Mouse (Mus musculus) stomach, postnatal 0 days (tissue): ENCODE results near the gene Fmr1nb. TPM values are rescaled to one million over a fixed set of nuclear protein-coding genes. Genes with fewer than 3 reads are reported as not detected.
"Not testable (repeated sequence)": the region's sequence is repeated elsewhere in the genome, so short reads cannot be mapped to it uniquely, and the experiment has no call there.

Source experiments
- ATAC-seq: fragments of 200-750 bp; cut with Nextera tagmentation; 2 replicates; pipeline ENCODE4 v1.8.0; 2017; ENCODE audit not compliant: low FRiP score, low TSS enrichment
- DNase-seq: peaks from one replicate; pipeline ENCODE4 v3.0.0-alpha.2; 2016; ENCODE audit warnings: low spot score
- H3K27ac ChIP-seq: fragments of 300-500 bp; sonication (generic); replicated peaks from 2 replicates; pipeline ENCODE4 v1.5.1; 2014; ENCODE audit warnings: mild to moderate bottlenecking, control low read depth
- H3K27me3 ChIP-seq: fragments of 300-500 bp; sonication (generic); 2 replicates; pipeline ENCODE4 v1.6.1; 2014; ENCODE audit warnings: low read length; ENCODE audit not compliant: control insufficient read depth, insufficient read depth
- H3K36me3 ChIP-seq: fragments of 300-500 bp; sonication (generic); 2 replicates; pipeline ENCODE4 v1.6.1; 2014; ENCODE audit warnings: low read length, mixed read lengths; ENCODE audit not compliant: control insufficient read depth, insufficient read depth
- H3K4me1 ChIP-seq: fragments of 300-500 bp; sonication (generic); replicated peaks from 2 replicates; pipeline ENCODE4 v1.6.1; 2014; ENCODE audit warnings: antibody characterized with exemption; ENCODE audit not compliant: control insufficient read depth, insufficient read depth
- H3K4me2 ChIP-seq: fragments of 300-500 bp; sonication (generic); replicated peaks from 2 replicates; pipeline ENCODE4 v1.6.1; 2014; ENCODE audit warnings: low read depth, mild to moderate bottlenecking, control low read depth, moderate library complexity
- H3K4me3 ChIP-seq: fragments of 300-500 bp; sonication (generic); 2 replicates; pipeline ENCODE4 v1.5.1; 2014; ENCODE audit warnings: low read depth, low read length, control low read depth
- H3K9ac ChIP-seq: fragments of 300-500 bp; sonication (generic); 2 replicates; pipeline ENCODE4 v1.6.1; 2014; ENCODE audit warnings: mild to moderate bottlenecking, low read length, control low read depth, mixed read lengths
- H3K9me3 ChIP-seq: fragments of 300-500 bp; sonication (generic); 2 replicates; pipeline ENCODE4 v1.6.1; 2016; ENCODE audit warnings: low read length; ENCODE audit not compliant: control insufficient read depth
- CTCF ChIP-seq: IDR thresholded peaks from 2 replicates; pipeline ENCODE4 v1.5.1; 2016; ENCODE audit warnings: antibody characterized with exemption, low read depth, mild to moderate bottlenecking, moderate library complexity
- EP300 ChIP-seq: optimal IDR thresholded peaks from 2 replicates; pipeline ENCODE3; 2016; ENCODE audit warnings: antibody characterized with exemption
- WGBS: fragments of 180-500 bp; shearing (Covaris S2); extraction: QIAGEN DNeasy Blood & Tissue Kit; methylation state at CpG from one replicate; pipeline ENCODE4 v1.1.7; 2014; 5-methylcytosine and 5-hydroxymethylcytosine counted together
- polyA plus RNA-seq: library from polyadenylated mRNA; unstranded; fragments of >200 nt; fragmentation: Nextera tagmentation; extraction: Ambion mirVana; gene quantifications from 2 replicates; pipeline ENCODE4 v1.2.1, GENCODE M21; 2015

Gene Fmr1nb
- 0.36 TPM in 1 of 2 replicates, not detected in the other for polyA plus RNA-seq

DNA sequence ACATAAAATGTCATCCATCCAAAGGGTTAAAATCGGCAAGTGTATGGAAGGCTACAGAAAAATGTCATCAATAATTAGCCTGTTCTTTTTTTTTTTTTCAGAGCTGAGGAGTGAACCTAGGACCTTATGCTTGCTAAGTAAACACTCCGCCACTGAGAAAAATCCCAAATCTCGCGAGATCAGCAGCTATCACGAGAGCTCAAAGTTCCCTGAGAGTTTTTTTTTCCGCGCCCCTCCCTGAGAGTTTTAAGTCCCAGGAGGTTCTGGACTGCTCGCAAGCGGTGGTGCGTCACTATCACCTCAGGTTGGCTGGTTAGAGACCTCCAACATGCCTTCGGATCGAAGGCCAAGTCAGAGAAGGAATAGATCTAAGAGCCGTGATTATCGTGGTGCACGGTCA, at the start of gene Fmr1nb:
TSS of gene Fmr1nb (plus strand) at position 234 of the 400 bp plus-strand sequence.
- Histone ChIP-seq H3K4me1 (no peaks in the 10 kb centered on the region), H3K9me3 (no peaks in the 10 kb centered on the region), H3K27me3 (no peaks in the 10 kb centered on the region), H3K4me3 (no peak within 1 kb of the TSS), H3K27ac (no peak within 1 kb of the TSS), H3K4me2 (no peak within 1 kb of the TSS), H3K36me3 (no peaks in the 10 kb centered on the region), H3K9ac (no peak within 1 kb of the TSS)
- ATAC-seq (no peak), DNase-seq (no peak)
- 84% methylated on average over 15 of the region's 15 CpGs for WGBS
- TF ChIP-seq EP300 (no peak), CTCF (no peak)

DNA sequence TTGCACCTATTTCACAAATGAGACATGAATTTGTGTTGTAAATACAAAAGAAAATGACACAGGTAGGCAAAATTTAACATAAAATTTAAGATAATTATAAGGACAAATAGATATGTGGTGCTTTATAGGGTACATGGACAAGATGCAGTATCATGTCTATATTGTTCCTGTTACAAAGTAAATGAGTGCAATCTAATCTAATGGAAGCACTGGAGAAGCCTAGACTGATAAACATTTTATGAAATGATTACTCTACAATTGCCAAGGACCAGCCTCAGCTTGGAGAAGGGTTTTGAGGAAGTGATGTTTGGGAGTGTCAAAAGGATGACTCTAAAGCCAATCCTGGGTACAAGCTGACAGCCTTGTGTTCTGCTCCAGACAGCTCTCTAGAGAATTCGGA, 24.7 kb upstream of the Fmr1nb start:
- 63% methylated on average over 1 of the region's 1 CpGs for WGBS
- TF ChIP-seq EP300 (no peak), CTCF (no peak)
- Histone ChIP-seq H3K36me3 (no peaks in the 10 kb centered on the region), H3K9ac (no peak overlapping the region), H3K27ac (no peak overlapping the region), H3K4me1 (no peaks in the 10 kb centered on the region), H3K9me3 (no peaks in the 10 kb centered on the region), H3K27me3 (no peaks in the 10 kb centered on the region), H3K4me3 (no peak overlapping the region), H3K4me2 (no peak overlapping the region)
- ATAC-seq (no peak), DNase-seq (no peak)

DNA sequence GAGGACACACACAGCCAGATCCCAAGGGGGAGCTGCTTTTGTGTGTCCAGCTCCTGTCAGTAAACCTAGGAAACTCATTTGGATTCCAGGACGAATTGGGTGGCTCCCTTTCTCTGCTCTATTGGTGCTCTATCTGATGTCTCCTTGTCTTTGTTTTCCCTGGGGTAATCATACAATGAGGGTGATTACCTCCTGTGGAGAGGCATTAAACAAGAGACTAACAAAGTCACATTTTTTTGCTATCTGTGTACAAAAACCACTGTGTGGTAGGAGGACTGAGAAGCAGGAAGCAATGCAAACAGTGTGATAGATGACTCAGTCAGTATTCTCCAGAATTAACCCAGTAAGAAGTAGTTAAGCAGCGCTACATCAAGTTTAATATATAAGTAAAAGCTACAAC, 21.6 kb upstream of the Fmr1nb start:
- Histone ChIP-seq H3K4me1 (no peaks in the 10 kb centered on the region), H3K27ac (no peak overlapping the region), H3K4me2 (no peak overlapping the region), H3K4me3 (no peak overlapping the region), H3K9me3 (no peaks in the 10 kb centered on the region), H3K9ac (no peak overlapping the region), H3K27me3 (no peaks in the 10 kb centered on the region), H3K36me3 (no peaks in the 10 kb centered on the region)
- 40% methylated on average over 2 of the region's 2 CpGs for WGBS
- ATAC-seq (no peak), DNase-seq (no peak)
- no peak for TF ChIP-seq EP300
- no peak for TF ChIP-seq CTCF

DNA sequence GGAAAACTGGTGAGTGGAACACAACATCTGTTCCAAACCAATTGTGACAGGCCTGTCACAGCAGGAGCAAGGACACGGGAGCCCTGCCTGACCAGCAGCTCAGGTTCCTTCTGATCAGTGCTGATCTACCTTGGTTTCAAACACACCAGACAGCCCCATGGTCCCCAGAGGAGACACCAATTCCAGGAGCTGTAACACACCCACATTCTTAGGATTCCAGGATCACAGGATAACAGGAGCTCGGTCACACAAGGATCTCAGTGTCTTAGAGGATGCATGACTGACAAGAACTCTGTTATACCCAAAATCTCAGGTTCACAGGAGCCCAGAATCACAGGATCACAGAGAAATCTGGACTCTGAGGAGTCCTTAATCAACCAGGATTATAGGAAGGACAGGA, 58.8 kb downstream of the Fmr1nb start:
- H3K9ac ChIP-seq, DNase-seq, H3K4me3 ChIP-seq, H3K4me1 ChIP-seq, H3K9me3 ChIP-seq, H3K36me3 ChIP-seq, H3K27ac ChIP-seq, ATAC-seq, H3K27me3 ChIP-seq: not testable (repeated sequence)
- peak overlapping the region; percentile 32; the same call in 1 of the 2 replicates for H3K4me2 ChIP-seq
- WGBS: 26% methylated on average over 2 of the region's 2 CpGs

DNA sequence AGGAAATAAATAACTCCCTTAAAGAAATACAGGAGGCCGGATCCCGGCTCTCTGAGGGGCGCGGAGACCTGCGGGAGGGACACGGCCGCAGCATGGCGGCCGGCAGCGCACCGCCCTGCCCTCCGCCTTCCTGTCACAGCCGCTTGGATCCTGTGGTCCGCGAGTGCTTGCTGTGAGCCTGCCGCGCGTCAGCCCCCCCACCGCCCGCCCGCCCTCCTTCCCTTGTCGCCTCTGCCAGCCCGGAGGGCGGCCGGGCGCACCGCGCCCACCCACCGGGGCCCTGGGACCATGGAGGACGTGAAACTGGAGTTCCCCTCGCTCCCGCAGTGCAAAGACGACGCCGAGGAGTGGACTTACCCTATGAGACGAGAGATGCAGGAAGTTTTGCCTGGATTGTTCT, 59.4 kb downstream of the Fmr1nb start, which contains the start of gene Gm14698:
TSS of gene Gm14698 (plus strand) at position 35 of the 400 bp plus-strand sequence.
- H3K4me2 ChIP-seq: peak within 1 kb of the TSS; percentile 32; the same call in 1 of the 2 replicates
- H3K9me3 ChIP-seq, DNase-seq, H3K36me3 ChIP-seq, H3K27me3 ChIP-seq, ATAC-seq, H3K4me1 ChIP-seq, H3K27ac ChIP-seq, H3K9ac ChIP-seq: not testable (repeated sequence)
- whole genome bisulfite sequencing: 16% methylated on average over 12 of the region's 36 CpGs
- peak within 1 kb of the TSS; percentile 21 for H3K4me3 ChIP-seq

DNA sequence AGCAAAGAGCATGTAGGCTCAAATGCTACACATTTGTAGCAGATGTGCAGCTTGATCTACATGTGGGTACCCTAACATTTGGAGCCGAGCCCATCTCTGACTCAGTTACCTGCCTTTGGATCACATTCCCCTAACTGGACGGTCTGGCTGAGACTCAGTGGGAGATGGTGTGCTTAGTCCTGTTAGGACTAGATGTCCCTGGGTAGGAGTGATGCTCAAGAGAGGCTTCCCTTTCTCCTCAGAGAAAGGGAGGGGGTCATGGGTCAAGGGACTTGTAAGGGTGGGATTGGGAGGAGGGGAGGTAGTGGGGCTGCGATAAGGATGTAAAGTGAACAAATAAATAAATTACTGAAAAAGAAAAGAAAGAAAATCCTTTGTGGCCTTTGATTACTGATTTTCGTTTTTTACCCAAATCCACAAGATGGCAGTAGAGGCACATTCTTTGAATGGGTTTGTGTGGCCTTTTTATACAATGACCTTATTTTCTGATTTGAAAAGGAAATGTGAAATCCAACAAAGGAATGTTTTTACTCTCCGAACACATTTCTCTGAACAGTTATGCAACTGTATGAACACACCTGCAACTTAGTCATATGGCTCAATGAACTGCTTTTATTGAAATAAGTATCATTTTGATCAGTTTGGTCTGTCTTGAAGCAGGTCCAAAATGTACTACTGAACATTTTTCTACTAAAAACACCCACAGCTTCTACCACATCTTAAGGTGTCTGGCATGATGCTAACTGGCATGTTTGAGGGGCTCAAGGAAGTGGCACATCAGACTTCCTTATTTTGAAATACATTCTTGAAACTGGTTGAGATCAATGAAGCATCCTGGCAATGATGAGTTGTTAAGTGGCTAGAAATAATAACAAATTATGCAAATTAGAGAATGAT, 78.2 kb downstream of the Fmr1nb start:
- H3K9me3 ChIP-seq: no peaks in the 10 kb centered on the region
- H3K27ac ChIP-seq: no peak overlapping the region
- no peaks in the 10 kb centered on the region for H3K27me3 ChIP-seq
- no peaks in the 10 kb centered on the region for H3K4me1 ChIP-seq
- no peak overlapping the region for H3K4me3 ChIP-seq
- H3K9ac ChIP-seq: no peak overlapping the region
- H3K4me2 ChIP-seq: no peak overlapping the region
- H3K36me3 ChIP-seq: no peaks in the 10 kb centered on the region
- DNase-seq: no peak
- TF ChIP-seq EP300 (no peak), CTCF (peak; percentile 75)
- WGBS: 18% methylated on average over 5 of the region's 5 CpGs
- no peak for ATAC-seq

Other genes starting within 250 kb of the Fmr1nb start
- 19.9 and 20.2 TPM in 2 replicates for gene Fmr1, start 83.3 kb upstream of the Fmr1nb start, polyA plus RNA-seq
- 2.3 and 3.1 TPM in 2 replicates for gene Gm14698, start 59.3 kb downstream of the Fmr1nb start, polyA plus RNA-seq
- gene Gm6812, start 131.2 kb downstream of the Fmr1nb start, polyA plus RNA-seq: 0.41 TPM in 1 of 2 replicates, not detected in the other